29 mouse cellular contexts compared by ENCODE assay signal in genomic region chr14:80362024-80362622, GRCm38 (mm10).
DNase-seq lines count a peak whose midpoint lies in the region; ATAC-seq lines count a peak whose summit lies in the region.
"Had no signal": no experiment of that assay in that cellular context is flagged by ENCODE, and none has a peak within 500 bp of the region (broad histone marks: within the 10 kb centered on the region; RNA-seq: fewer than 3 reads in every experiment).

No protein-coding gene starts in this region.

- no peaks in the 10 kb centered on the region for H3K9me3 ChIP-seq in midbrain, embryonic 11.5 days (ENCODE audit: control insufficient read depth, low read length)
- H3K9me3 ChIP-seq in midbrain, embryonic 16.5 days (replicated peaks; ENCODE audit: control insufficient read depth, low read length, poor library complexity, severe bottlenecking), result no peaks in the 10 kb centered on the region
- no peaks in the 10 kb centered on the region for H3K9me3 ChIP-seq in neural tube, embryonic 13.5 days
- H3K9me3 ChIP-seq in liver, embryonic 11.5 days (ENCODE audit: control insufficient read depth, low read length), result no peaks in the 10 kb centered on the region
- H3K9me3 ChIP-seq: embryonic facial prominence, embryonic 10.5 days; embryonic facial prominence, embryonic 15.5 days; forebrain, embryonic 12.5 days; heart, embryonic 12.5 days; liver, embryonic 15.5 days; midbrain, embryonic 10.5 days had no signal

- H3K27ac ChIP-seq in midbrain, embryonic 11.5 days (ENCODE audit: low read depth, low read length), result no peak overlapping the region
- H3K27ac ChIP-seq in midbrain, embryonic 16.5 days (ENCODE audit: low read length), result no peak overlapping the region
- 0 out of 2 replicates have a peak overlapping the region, but pooled peaks have one; percentile 23 for H3K27ac ChIP-seq in neural tube, embryonic 13.5 days (replicated peaks)
- H3K27ac ChIP-seq in liver, embryonic 11.5 days (ENCODE audit: low read depth, low read length), result no peak overlapping the region
- H3K27ac ChIP-seq: embryonic facial prominence, embryonic 10.5 days; embryonic facial prominence, embryonic 15.5 days; forebrain, embryonic 12.5 days; gastrocnemius, adult 2 months; heart, adult 2 months; liver, embryonic 15.5 days; midbrain, embryonic 10.5 days had no signal

- intact Hi-C loops in heart, postnatal 14 days (cut with DNase I), result no loop called here

- no peaks in the 10 kb centered on the region for H3K4me1 ChIP-seq in midbrain, embryonic 11.5 days (ENCODE audit: control insufficient read depth, insufficient read depth, low read length)
- H3K4me1 ChIP-seq in midbrain, embryonic 16.5 days (ENCODE audit: control insufficient read depth, insufficient read depth, low read length), result no peaks in the 10 kb centered on the region
- H3K4me1 ChIP-seq in neural tube, embryonic 13.5 days (replicated peaks), result peaks cover 8% of the 10 kb centered on the region
- H3K4me1 ChIP-seq in liver, embryonic 11.5 days (replicated peaks; ENCODE audit: control insufficient read depth, insufficient read depth, low read length), result no peaks in the 10 kb centered on the region
- H3K4me1 ChIP-seq: embryonic facial prominence, embryonic 10.5 days; embryonic facial prominence, embryonic 15.5 days; forebrain, embryonic 12.5 days; heart, embryonic 12.5 days; liver, embryonic 15.5 days; midbrain, embryonic 10.5 days had no signal

- no peak overlapping the region for H3K4me2 ChIP-seq in midbrain, embryonic 11.5 days
- no peak overlapping the region for H3K4me2 ChIP-seq in midbrain, embryonic 16.5 days (ENCODE audit: low read length)
- H3K4me2 ChIP-seq in neural tube, embryonic 13.5 days, result no peak overlapping the region
- no peak overlapping the region for H3K4me2 ChIP-seq in liver, embryonic 11.5 days
- H3K4me2 ChIP-seq: embryonic facial prominence, embryonic 15.5 days; forebrain, embryonic 12.5 days; heart, embryonic 12.5 days; liver, embryonic 15.5 days; lung, embryonic 14.5 days had no signal

- no peaks in the 10 kb centered on the region for H3K36me3 ChIP-seq in midbrain, embryonic 11.5 days (ENCODE audit: control insufficient read depth, insufficient read depth, low read length)
- H3K36me3 ChIP-seq in midbrain, embryonic 16.5 days (ENCODE audit: control insufficient read depth, insufficient read depth, low read length), result no peaks in the 10 kb centered on the region
- H3K36me3 ChIP-seq in neural tube, embryonic 13.5 days, result no peaks in the 10 kb centered on the region
- H3K36me3 ChIP-seq in liver, embryonic 11.5 days (ENCODE audit: control insufficient read depth, insufficient read depth, low read length), result no peaks in the 10 kb centered on the region
- H3K36me3 ChIP-seq: embryonic facial prominence, embryonic 10.5 days; embryonic facial prominence, embryonic 15.5 days; forebrain, embryonic 12.5 days; heart, embryonic 12.5 days; liver, embryonic 15.5 days; midbrain, embryonic 10.5 days had no signal

- no peaks in the 10 kb centered on the region for H3K27me3 ChIP-seq in midbrain, embryonic 11.5 days (ENCODE audit: control insufficient read depth, insufficient read depth, low read length)
- no peaks in the 10 kb centered on the region for H3K27me3 ChIP-seq in midbrain, embryonic 16.5 days (ENCODE audit: control insufficient read depth, insufficient read depth, low read depth, low read length)
- H3K27me3 ChIP-seq in neural tube, embryonic 13.5 days, result no peaks in the 10 kb centered on the region
- no peaks in the 10 kb centered on the region for H3K27me3 ChIP-seq in liver, embryonic 11.5 days (replicated peaks; ENCODE audit: control insufficient read depth, insufficient read depth, low read length)
- H3K27me3 ChIP-seq: embryonic facial prominence, embryonic 15.5 days; forebrain, embryonic 12.5 days; heart, embryonic 12.5 days; liver, embryonic 15.5 days; Patski had no signal

- no peak overlapping the region for H3K4me3 ChIP-seq in midbrain, embryonic 11.5 days (ENCODE audit: low read depth, low read length)
- no peak overlapping the region for H3K4me3 ChIP-seq in midbrain, embryonic 16.5 days (ENCODE audit: low read depth, low read length)
- H3K4me3 ChIP-seq in neural tube, embryonic 13.5 days, result no peak overlapping the region
- H3K4me3 ChIP-seq in liver, embryonic 11.5 days (ENCODE audit: low read depth, low read length), result no peak overlapping the region
- H3K4me3 ChIP-seq: embryonic facial prominence, embryonic 10.5 days; embryonic facial prominence, embryonic 15.5 days; forebrain, embryonic 12.5 days; gastrocnemius, adult 2 months; heart, adult 2 months; heart, embryonic 12.5 days; liver, embryonic 15.5 days; midbrain, embryonic 10.5 days had no signal

- no peak for ATAC-seq in midbrain, embryonic 11.5 days (ENCODE audit: low FRiP score)
- ATAC-seq in midbrain, embryonic 16.5 days, result no peak
- peak; percentile 53 for ATAC-seq in neural tube, embryonic 13.5 days (ENCODE audit: low read depth)
- no peak for ATAC-seq in liver, embryonic 11.5 days (replicated peaks; ENCODE audit: low FRiP score)
- ATAC-seq: hindbrain, embryonic 16.5 days; intestine, embryonic 16.5 days; Patski had no signal

- DNase-seq in heart, adult 11 months, result peak; percentile 17
- no peak for DNase-seq in heart, postnatal 14 days
- peak; percentile 35 for DNase-seq in midbrain, embryonic 11.5 days (ENCODE audit: low spot score, missing footprints)
- DNase-seq in hindlimb bud, embryonic 11.5 days (ENCODE audit: extremely low spot score, low read depth, low spot score), result peak; percentile 47
- no peak for DNase-seq in layer of hippocampus, postnatal 10 days (ENCODE audit: low spot score in 2 of 2)
- no peak for DNase-seq in liver, embryonic 11.5 days (ENCODE audit: low spot score)
- DNase-seq: adrenal gland, postnatal 14 days; cerebellum, adult 11-12 months; cerebellum, adult 9-11 months; gastrocnemius, adult 2 months; gastrocnemius, postnatal 36 days; heart, adult 2 months; kidney, adult 9 months; kidney, postnatal 36 days; liver; lung, embryonic 14.5 days; lung, postnatal 14 days; thymus, postnatal 4 days had no signal

- no peak overlapping the region for H3K9ac ChIP-seq in midbrain, embryonic 11.5 days (ENCODE audit: low read length)
- H3K9ac ChIP-seq in midbrain, embryonic 16.5 days (ENCODE audit: low read depth, low read length), result no peak overlapping the region
- H3K9ac ChIP-seq in neural tube, embryonic 13.5 days, result no peak overlapping the region
- H3K9ac ChIP-seq in liver, embryonic 11.5 days (ENCODE audit: low read depth, low read length), result no peak overlapping the region
- H3K9ac ChIP-seq: embryonic facial prominence, embryonic 15.5 days; forebrain, embryonic 12.5 days; heart, embryonic 12.5 days; liver, embryonic 15.5 days; lung, embryonic 14.5 days had no signal

Comparison
In these comparisons a context has a peak if more than half of its experiments do, and no peak if none do; other contexts are left out.
1. DNase-seq: peak in heart, adult 11 months (single experiment), midbrain, embryonic 11.5 days (single experiment) and hindlimb bud, embryonic 11.5 days (single experiment); none in heart, postnatal 14 days (0 of 2), layer of hippocampus, postnatal 10 days (0 of 2) and liver, embryonic 11.5 days (single experiment).